In the genomic region with DNA sequence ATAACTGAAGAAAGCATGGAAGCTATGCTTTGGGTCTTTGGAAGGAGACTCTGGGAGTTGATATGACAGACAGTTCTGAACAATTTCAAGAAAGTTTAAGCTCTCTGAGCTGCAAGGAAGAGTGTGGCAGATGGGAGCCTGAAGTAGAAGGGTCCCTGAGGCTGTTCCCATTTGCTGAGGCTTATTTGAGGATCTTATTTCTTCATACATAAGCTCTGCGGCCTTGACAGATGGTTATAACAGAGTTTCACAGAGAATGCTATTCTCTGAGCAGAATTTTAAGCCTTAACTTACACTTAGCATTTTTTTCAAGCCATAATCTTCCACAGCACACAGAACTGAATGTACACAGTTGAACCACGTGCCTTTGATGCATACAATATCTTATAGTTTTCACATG, we compare ENCODE assay signal across 18 mouse cellular contexts.
DNase-seq lines count a peak whose midpoint lies in the region; ATAC-seq and TF ChIP-seq lines count a peak whose summit lies in the region.
"Had no signal": no experiment of that assay in that cellular context is flagged by ENCODE, and none has a peak within 500 bp of the region (broad histone marks: within the 10 kb centered on the region; RNA-seq: fewer than 3 reads in every experiment).

No protein-coding gene starts in this region.

- 72% methylated on average over 2 of the region's 2 CpGs for WGBS in neural tube, embryonic 15.5 days

- no peak overlapping the region for H3K4me3 ChIP-seq in layer of hippocampus, adult 2 months
- H3K4me3 ChIP-seq in neural tube, embryonic 15.5 days (replicated peaks), result no peak overlapping the region
- H3K4me3 ChIP-seq: heart, embryonic 13.5 days; hindbrain, embryonic 15.5 days; liver, embryonic 15.5 days; midbrain, embryonic 15.5 days had no signal

- H3K4me1 ChIP-seq in neural tube, embryonic 15.5 days, result no peaks in the 10 kb centered on the region
- H3K4me1 ChIP-seq: heart, embryonic 13.5 days; hindbrain, embryonic 15.5 days; liver, embryonic 15.5 days; midbrain, embryonic 15.5 days had no signal

- no peaks in the 10 kb centered on the region for H3K27me3 ChIP-seq in neural tube, embryonic 15.5 days (replicated peaks)
- H3K27me3 ChIP-seq: heart, embryonic 13.5 days; hindbrain, embryonic 15.5 days; liver, embryonic 15.5 days; midbrain, embryonic 15.5 days had no signal

- peak overlapping the region; percentile 55; the same call in 1 of the 2 replicates for H3K27ac ChIP-seq in layer of hippocampus, adult 2 months
- no peak overlapping the region for H3K27ac ChIP-seq in neural tube, embryonic 15.5 days (replicated peaks)
- H3K27ac ChIP-seq: heart, embryonic 13.5 days; hindbrain, embryonic 15.5 days; kidney, postnatal 0 days; liver, embryonic 15.5 days; midbrain, embryonic 15.5 days had no signal

- H3K9me3 ChIP-seq in neural tube, embryonic 15.5 days (replicated peaks), result no peaks in the 10 kb centered on the region
- H3K9me3 ChIP-seq: heart, embryonic 13.5 days; hindbrain, embryonic 15.5 days; liver, embryonic 15.5 days; midbrain, embryonic 15.5 days had no signal

- no peak overlapping the region for H3K4me2 ChIP-seq in neural tube, embryonic 15.5 days
- H3K4me2 ChIP-seq: heart, embryonic 13.5 days; hindbrain, embryonic 15.5 days; liver, embryonic 15.5 days; midbrain, embryonic 15.5 days had no signal

- H3K9ac ChIP-seq in neural tube, embryonic 15.5 days (replicated peaks), result no peak overlapping the region
- H3K9ac ChIP-seq: heart, embryonic 13.5 days; hindbrain, embryonic 15.5 days; liver, embryonic 15.5 days; midbrain, embryonic 15.5 days had no signal

- TF ChIP-seq CTCF in layer of hippocampus, adult 2 months (conservative IDR thresholded peaks at IDR 0.05), result no peak

- no peak for ATAC-seq in neural tube, embryonic 15.5 days (ENCODE audit: low FRiP score)
- ATAC-seq: CD4-positive, CD25-positive, alpha-beta regulatory T cell, adult 4 months; intestine, postnatal 0 days; lung, postnatal 0 days; midbrain, embryonic 15.5 days had no signal

- no peaks in the 10 kb centered on the region for H3K36me3 ChIP-seq in neural tube, embryonic 15.5 days
- H3K36me3 ChIP-seq: G1E; heart, embryonic 13.5 days; hindbrain, embryonic 15.5 days; liver, embryonic 15.5 days; midbrain, embryonic 15.5 days had no signal

- peak; percentile 11 for DNase-seq in cerebellum, adult 9-10 months
- no peak for DNase-seq in cerebellum, postnatal 36 days
- peak in 1 of 2 experiments; percentile 58 for DNase-seq in layer of hippocampus, adult 2 months (ENCODE audit: low spot score in 2 of 2)
- DNase-seq in layer of hippocampus, postnatal 10 days (ENCODE audit: low spot score in 2 of 2), result no peak
- DNase-seq in brain, adult 2 months (ENCODE audit: low read depth, low spot score), result peak; percentile 83
- DNase-seq in frontal cortex, postnatal 36 days (ENCODE audit: low spot score in 2 of 2), result peak; percentile 44 to 73
- no peak for DNase-seq in spleen, postnatal 10 days (ENCODE audit: low spot score in 2 of 2)
- DNase-seq: heart, postnatal 36 days had no signal

Comparison
In these comparisons a context has a peak if more than half of its experiments do, and no peak if none do; other contexts are left out.
1. DNase-seq: peak in cerebellum, adult 9-10 months (single experiment), brain, adult 2 months (single experiment) and frontal cortex, postnatal 36 days (2 of 2); none in cerebellum, postnatal 36 days (0 of 2), layer of hippocampus, postnatal 10 days (0 of 2) and spleen, postnatal 10 days (0 of 2).